Mouse (Mus musculus): ENCODE data around the gene Gpr87. TPM values are rescaled to one million over a fixed set of nuclear protein-coding genes. Genes with fewer than 3 reads are reported as not detected.

Gpr87 gene
- 0.28 and 0.31 TPM in 2 replicates for polyA plus RNA-seq (2016; fragmentation: Nextera tagmentation; extraction: Ambion mirVana)

DNA sequence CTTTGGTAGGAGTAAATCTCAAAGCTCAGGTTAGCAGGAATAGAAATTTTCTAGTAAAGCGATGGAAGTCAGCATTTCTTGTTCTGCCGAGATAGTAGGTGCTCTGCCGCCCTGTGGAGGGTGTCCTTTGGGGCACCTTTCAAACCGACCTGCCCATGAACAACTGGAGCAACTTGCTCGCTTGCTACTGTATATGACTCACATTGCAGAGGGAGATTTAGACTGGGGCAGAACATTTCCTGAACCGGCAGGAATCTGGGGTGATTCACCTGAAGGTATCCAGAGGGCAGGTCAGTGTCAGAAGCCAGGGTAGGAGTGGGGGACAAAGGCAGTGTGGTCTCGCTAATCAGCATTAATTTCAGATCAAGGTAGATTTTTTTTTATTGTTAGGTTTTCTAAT, at the start of gene Gpr87:
Gene Gpr87 (minus strand): TSS at position 167 of the 400 bp plus-strand sequence.
- Histone ChIP-seq H3K4me1 (no peaks in the 10 kb centered on the region), H3K9me3 (no peaks in the 10 kb centered on the region), H3K4me3 (no peak within 1 kb of the TSS), H3K27ac (replicated peaks) (no peak within 1 kb of the TSS), H3K36me3 (replicated peaks) (no peaks in the 10 kb centered on the region), H3K27me3 (replicated peaks; ENCODE audit: low read depth, poor library complexity, severe bottlenecking) (no peaks in the 10 kb centered on the region)
- WGBS: 84% methylated on average over 7 of the region's 7 CpGs
- DNase-seq (ENCODE audit: low spot score): no peak

DNA sequence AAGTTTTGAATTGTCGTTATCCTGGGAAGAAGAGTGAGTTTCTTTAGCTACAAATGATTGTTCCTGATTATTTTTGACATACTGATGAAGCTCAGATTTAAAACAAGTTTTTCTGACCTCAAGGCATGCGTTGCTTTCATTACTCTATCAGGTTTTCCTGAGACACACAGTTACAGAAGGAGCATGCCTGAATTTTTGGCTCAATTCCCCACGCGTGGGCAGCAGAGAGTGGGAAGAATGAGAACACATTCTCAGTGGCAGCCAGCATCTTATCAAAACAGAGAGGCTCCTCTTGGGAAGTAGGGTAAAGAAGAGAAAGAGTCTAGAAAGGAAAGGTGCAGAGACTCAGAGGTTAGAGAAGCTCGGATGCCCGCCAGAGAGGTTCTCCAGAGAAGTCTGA, 48.5 kb upstream of the Gpr87 start:
- no peaks in the 10 kb centered on the region for H3K36me3 ChIP-seq (replicated peaks)

DNA sequence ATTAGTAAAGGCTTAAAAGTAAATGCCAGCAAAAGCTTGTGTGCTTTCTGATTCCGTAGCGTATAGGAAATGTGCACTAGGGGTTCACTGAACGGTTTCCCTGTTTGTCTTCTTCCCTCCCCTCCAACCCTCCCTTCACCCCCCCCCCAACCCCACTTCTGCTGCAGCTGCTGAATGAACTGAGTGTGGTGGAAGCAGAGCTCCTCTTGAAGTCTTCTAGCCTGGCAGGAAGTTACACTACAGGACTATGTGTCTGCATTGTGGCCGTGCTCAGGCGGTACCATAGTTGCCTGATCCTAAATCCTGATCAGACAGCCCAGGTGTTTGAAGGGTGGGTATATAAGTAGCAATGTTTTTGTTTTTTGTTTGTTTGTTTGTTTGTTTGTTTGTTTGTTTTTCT, 40.0 kb upstream of the Gpr87 start:
- no peaks in the 10 kb centered on the region for H3K27me3 ChIP-seq (replicated peaks; ENCODE audit: low read depth, poor library complexity, severe bottlenecking)
- no peak for DNase-seq (ENCODE audit: low spot score)
- no peak overlapping the region for H3K27ac ChIP-seq (replicated peaks)
- 66% methylated on average over 5 of the region's 5 CpGs for WGBS
- no peaks in the 10 kb centered on the region for H3K9me3 ChIP-seq
- H3K4me3 ChIP-seq: no peak overlapping the region
- no peaks in the 10 kb centered on the region for H3K36me3 ChIP-seq (replicated peaks)
- no peaks in the 10 kb centered on the region for H3K4me1 ChIP-seq

More for the DNA sequence above, 48.5 kb upstream of the Gpr87 start:
- H3K9me3 ChIP-seq: no peaks in the 10 kb centered on the region
- no peaks in the 10 kb centered on the region for H3K4me1 ChIP-seq
- no peak for DNase-seq (ENCODE audit: low spot score)
- WGBS: 84% methylated on average over 6 of the region's 6 CpGs
- no peaks in the 10 kb centered on the region for H3K27me3 ChIP-seq (replicated peaks; ENCODE audit: low read depth, poor library complexity, severe bottlenecking)
- no peak overlapping the region for H3K27ac ChIP-seq (replicated peaks)
- no peak overlapping the region for H3K4me3 ChIP-seq

DNA sequence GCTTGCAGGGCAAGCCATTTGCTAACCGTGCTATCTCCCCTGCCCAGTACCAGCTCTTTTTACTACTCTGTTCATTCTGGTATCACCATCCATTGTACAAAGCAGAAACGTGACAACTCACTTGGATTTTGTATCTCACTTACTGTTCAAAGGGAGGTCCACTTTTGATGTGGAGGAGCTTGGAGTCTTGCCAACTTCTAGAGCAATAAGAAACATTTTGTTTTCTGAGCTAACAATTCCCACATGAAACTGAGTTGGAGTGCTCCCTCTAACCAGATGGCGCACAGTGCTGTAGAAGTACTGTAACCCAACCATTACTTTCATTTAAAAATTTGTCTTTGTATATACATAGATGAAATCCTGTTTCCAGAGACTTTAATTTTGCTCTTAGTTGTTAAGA, 36.0 kb upstream of the Gpr87 start:
- 85% methylated on average over 3 of the region's 3 CpGs for whole genome bisulfite sequencing
- no peak overlapping the region for H3K27ac ChIP-seq (replicated peaks)
- no peak for DNase-seq (ENCODE audit: low spot score)
- no peaks in the 10 kb centered on the region for H3K9me3 ChIP-seq
- no peaks in the 10 kb centered on the region for H3K36me3 ChIP-seq (replicated peaks)
- H3K27me3 ChIP-seq (replicated peaks; ENCODE audit: low read depth, poor library complexity, severe bottlenecking): no peaks in the 10 kb centered on the region
- no peak overlapping the region for H3K4me3 ChIP-seq
- peaks cover 9% of the 10 kb centered on the region for H3K4me1 ChIP-seq

DNA sequence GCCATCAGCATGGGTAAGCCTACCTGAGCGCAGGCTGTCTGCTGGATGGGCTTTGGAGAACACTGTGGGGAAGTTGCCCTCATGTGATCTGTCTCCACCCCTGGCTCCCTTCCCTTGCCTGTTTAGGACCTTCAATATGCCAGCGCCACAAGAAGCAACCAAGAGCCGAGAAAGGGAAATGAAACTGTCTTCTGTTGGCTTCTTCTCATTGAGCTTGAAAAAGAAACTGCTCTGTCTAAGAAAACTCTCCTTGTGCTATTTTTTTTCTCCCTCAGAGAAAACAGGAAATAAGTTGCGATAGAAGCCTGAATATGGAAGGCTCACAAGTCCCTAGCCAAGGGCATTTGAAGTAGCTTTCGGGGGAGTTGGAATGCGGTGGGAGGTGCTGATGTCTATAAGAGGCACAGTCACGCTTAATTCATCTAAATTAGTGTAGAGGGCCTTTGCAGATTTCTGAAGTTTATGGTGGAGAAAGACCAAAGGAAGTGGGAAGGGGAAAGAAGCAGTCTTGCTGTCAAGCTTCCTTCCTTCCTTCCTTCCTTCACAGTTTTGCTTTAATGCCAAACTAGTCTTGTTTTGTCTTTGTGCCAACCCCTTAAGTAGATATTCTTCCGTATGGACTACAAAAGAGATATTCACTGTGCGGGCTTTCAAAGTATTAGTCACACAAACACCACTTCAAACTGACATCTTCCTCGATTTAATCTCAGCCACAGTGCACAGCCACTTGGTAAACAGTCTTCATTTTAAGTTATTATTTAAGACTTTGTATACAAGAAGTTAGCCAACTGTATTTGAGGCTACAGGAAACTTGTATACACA, 34.0 kb upstream of the Gpr87 start:
- Histone ChIP-seq H3K9me3 (no peaks in the 10 kb centered on the region), H3K4me1 (peaks cover 9% of the 10 kb centered on the region), H3K4me3 (no peak overlapping the region), H3K27ac (replicated peaks) (no peak overlapping the region), H3K36me3 (replicated peaks) (no peaks in the 10 kb centered on the region), H3K27me3 (replicated peaks; ENCODE audit: low read depth, poor library complexity, severe bottlenecking) (no peaks in the 10 kb centered on the region)
- WGBS: 51% methylated on average over 10 of the region's 10 CpGs
- DNase-seq (ENCODE audit: low spot score): no peak

DNA sequence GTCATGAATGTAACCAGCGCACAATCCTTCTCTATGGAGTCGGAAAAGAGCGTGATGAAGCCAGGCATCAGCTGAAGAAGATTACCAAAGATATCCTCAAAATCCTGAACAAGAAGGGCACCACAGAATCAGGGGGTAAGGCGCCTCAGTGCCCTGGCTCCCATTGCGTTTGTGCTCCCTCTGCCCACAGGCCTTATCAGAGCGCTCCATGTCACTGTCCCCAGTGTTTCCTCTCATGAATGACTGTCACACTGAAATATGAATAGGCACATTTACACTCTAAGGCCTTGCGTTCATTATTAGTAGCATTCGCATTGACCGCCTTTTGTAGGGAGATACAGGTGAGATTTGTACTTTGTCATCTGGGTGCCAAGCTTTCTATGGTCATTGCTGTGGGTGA, 32.8 kb upstream of the Gpr87 start:
- H3K27ac ChIP-seq (replicated peaks): no peak overlapping the region
- no peaks in the 10 kb centered on the region for H3K9me3 ChIP-seq
- no peak for DNase-seq (ENCODE audit: low spot score)
- no peaks in the 10 kb centered on the region for H3K27me3 ChIP-seq (replicated peaks; ENCODE audit: low read depth, poor library complexity, severe bottlenecking)
- no peak overlapping the region for H3K4me3 ChIP-seq
- peaks cover 9% of the 10 kb centered on the region for H3K4me1 ChIP-seq
- WGBS: 94% methylated on average over 9 of the region's 9 CpGs
- H3K36me3 ChIP-seq (replicated peaks): no peaks in the 10 kb centered on the region

DNA sequence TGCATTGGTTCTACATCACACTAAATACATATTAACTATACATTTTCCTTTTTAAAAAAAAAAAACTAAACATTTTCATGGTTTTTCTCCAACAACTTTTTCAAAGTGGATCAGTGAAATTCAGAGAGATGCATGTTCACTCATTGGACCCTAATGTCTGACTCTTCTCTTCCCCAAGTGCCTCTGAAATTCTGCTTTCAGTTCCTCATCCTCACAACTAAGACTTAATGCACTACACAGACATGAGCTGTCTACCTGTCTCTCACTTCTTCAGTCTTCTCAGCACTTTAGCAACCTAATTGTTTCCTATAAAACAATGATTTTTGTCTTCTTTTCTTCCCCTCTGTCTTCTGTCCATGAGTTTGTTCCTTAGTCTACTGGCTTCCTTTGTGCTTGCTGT, 30.5 kb upstream of the Gpr87 start:
- Histone ChIP-seq H3K36me3 (replicated peaks) (no peaks in the 10 kb centered on the region), H3K9me3 (no peaks in the 10 kb centered on the region), H3K4me3 (no peak overlapping the region), H3K27me3 (replicated peaks; ENCODE audit: low read depth, poor library complexity, severe bottlenecking) (no peaks in the 10 kb centered on the region), H3K4me1 (peaks cover 9% of the 10 kb centered on the region), H3K27ac (replicated peaks) (no peak overlapping the region)
- DNase-seq (ENCODE audit: low spot score): no peak

DNA sequence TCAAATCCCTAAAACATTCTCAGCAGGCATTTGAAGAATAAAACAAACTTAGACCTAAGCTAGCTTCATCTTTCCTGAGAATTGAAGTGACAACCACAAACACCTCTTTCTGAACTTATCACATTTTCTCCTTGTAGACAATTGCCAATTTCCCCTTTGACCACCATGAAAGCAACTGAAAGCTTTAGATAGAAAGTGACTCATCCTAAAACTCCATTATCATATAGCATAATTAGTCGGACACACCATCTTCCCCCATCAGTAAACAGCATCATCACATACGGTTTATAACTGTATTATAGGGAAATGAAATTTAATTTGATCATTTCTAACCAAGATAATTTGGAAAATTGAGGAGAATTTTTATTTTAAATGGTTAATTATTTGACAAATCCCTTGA, 27.4 kb upstream of the Gpr87 start:
- H3K4me1 ChIP-seq: no peaks in the 10 kb centered on the region
- DNase-seq (ENCODE audit: low spot score): no peak
- H3K9me3 ChIP-seq: no peaks in the 10 kb centered on the region
- H3K27me3 ChIP-seq (replicated peaks; ENCODE audit: low read depth, poor library complexity, severe bottlenecking): no peaks in the 10 kb centered on the region
- 84% methylated on average over 2 of the region's 2 CpGs for WGBS
- H3K27ac ChIP-seq (replicated peaks): no peak overlapping the region
- no peaks in the 10 kb centered on the region for H3K36me3 ChIP-seq (replicated peaks)
- no peak overlapping the region for H3K4me3 ChIP-seq

DNA sequence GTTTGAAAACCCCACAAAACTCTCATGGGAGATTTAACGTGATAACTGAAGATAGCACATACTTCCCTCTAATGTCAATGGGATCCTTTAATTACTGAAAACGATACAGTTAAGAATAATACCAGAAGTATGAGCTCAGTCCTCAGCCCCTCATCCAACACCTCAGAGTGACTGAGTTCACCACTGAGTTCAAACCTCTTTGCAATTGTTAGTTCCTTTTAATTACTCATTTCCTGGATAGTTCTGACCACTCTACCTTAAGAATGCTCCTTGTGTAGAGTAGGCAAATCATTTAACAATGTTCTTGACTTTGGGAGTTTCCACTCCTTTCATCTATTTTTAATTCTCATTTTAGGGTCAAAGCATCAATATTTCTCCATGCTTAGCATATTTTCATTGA, 24.4 kb upstream of the Gpr87 start:
- H3K36me3 ChIP-seq (replicated peaks): no peaks in the 10 kb centered on the region
- H3K9me3 ChIP-seq: no peaks in the 10 kb centered on the region
- H3K27ac ChIP-seq (replicated peaks): no peak overlapping the region
- H3K4me1 ChIP-seq: no peaks in the 10 kb centered on the region
- DNase-seq (ENCODE audit: low spot score): no peak
- H3K27me3 ChIP-seq (replicated peaks; ENCODE audit: low read depth, poor library complexity, severe bottlenecking): no peaks in the 10 kb centered on the region
- no peak overlapping the region for H3K4me3 ChIP-seq
- WGBS: 87% methylated on average over 2 of the region's 2 CpGs

DNA sequence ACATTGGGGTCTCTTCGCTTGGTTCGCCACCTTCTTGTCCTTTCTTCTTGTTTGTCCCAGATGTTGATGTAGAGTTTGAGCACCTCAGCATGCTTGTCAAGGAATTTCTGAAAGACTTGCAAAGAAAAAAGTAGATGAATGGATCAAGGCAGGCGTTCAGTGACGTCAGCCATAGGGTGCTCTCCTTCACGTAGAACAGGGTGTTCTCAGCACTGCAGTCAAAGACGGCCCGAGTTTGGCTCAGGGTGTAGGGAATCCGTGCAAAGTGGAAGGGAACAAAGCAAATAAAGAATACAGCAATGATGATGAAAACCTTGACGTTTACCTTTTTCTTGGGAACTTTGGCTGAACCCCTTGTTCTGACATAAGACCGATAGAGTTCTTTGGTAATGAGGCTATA, 22.3 kb upstream of the Gpr87 start:
- no peak for DNase-seq (ENCODE audit: low spot score)
- Histone ChIP-seq H3K9me3 (no peaks in the 10 kb centered on the region), H3K36me3 (replicated peaks) (no peaks in the 10 kb centered on the region), H3K4me1 (no peaks in the 10 kb centered on the region), H3K27ac (replicated peaks) (no peak overlapping the region), H3K27me3 (replicated peaks; ENCODE audit: low read depth, poor library complexity, severe bottlenecking) (no peaks in the 10 kb centered on the region), H3K4me3 (no peak overlapping the region)
- 93% methylated on average over 10 of the region's 10 CpGs for WGBS

DNA sequence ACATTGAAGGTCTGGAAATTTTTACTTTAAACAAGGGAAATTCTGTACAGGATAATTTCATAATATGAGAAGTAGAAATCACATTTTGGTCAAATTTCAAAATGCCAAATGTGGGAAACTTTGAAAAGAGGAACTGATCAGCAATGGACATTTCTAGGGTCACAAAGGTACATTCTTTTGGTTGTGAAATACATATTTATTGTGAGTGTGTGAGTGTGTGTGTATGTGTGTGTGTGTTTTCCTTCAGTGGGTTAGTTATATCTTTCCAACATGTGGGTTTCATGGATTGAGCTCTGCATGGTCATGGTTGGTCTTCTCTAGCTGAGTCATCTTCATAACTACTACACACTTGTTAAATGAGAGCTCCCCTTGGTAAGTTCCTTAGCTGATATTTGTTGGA, 17.5 kb upstream of the Gpr87 start:
- Histone ChIP-seq H3K4me3 (no peak overlapping the region), H3K4me1 (peaks cover 4% of the 10 kb centered on the region; the same call in 1 of the 2 replicates), H3K27me3 (replicated peaks; ENCODE audit: low read depth, poor library complexity, severe bottlenecking) (no peaks in the 10 kb centered on the region), H3K36me3 (replicated peaks) (no peaks in the 10 kb centered on the region), H3K9me3 (no peaks in the 10 kb centered on the region), H3K27ac (replicated peaks) (no peak overlapping the region)
- DNase-seq (ENCODE audit: low spot score): no peak

DNA sequence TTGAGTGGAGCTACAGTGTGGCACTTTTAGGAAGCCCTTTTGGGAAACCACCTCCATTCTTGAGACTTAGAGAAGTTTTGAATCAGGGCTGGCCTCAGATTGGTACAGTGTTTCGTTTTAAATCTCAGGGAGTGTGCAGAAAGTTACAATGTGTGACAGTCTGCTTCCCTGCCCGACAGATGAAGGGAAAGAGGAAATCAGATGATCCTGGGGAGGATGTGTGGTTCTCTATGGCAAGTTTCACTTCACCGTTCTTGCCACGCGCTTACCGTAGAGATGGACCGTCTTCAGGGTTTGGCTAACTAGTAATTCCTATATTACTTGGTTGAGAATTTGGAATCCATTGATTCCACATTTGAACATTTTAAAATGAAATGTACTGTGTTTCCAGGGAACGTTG, 16.9 kb upstream of the Gpr87 start:
- no peak for DNase-seq (ENCODE audit: low spot score)
- H3K4me3 ChIP-seq: no peak overlapping the region
- WGBS: 85% methylated on average over 8 of the region's 8 CpGs
- no peak overlapping the region for H3K27ac ChIP-seq (replicated peaks)
- H3K36me3 ChIP-seq (replicated peaks): no peaks in the 10 kb centered on the region
- H3K27me3 ChIP-seq (replicated peaks; ENCODE audit: low read depth, poor library complexity, severe bottlenecking): no peaks in the 10 kb centered on the region
- H3K4me1 ChIP-seq: peaks cover 4% of the 10 kb centered on the region; the same call in 1 of the 2 replicates
- H3K9me3 ChIP-seq: no peaks in the 10 kb centered on the region

DNA sequence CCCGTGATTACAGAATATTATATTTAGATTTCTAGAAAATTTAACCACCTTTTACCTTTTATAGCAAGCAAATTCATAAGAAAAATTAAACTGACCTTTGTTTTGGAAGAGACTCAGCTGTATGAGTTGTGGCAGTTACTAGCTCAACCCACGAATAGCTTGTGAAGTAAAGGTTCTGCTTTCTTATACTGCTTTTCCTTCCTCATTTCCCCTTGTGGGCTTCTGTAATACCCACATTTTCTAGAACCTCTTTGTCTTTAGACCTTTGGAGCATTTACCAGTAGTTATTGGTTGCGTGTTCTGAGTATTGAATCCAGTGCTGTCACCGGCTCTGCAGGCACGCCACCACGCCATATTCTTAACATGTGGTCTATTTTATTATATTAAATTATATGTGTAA, 15.8 kb upstream of the Gpr87 start, which contains the start of gene P2ry13:
Gene P2ry13 (minus strand): TSS at position 156 of the 400 bp plus-strand sequence.
- Histone ChIP-seq H3K27me3 (replicated peaks; ENCODE audit: low read depth, poor library complexity, severe bottlenecking) (no peaks in the 10 kb centered on the region), H3K27ac (replicated peaks) (no peak within 1 kb of the TSS), H3K4me1 (peaks cover 4% of the 10 kb centered on the region; the same call in 1 of the 2 replicates), H3K36me3 (replicated peaks) (no peaks in the 10 kb centered on the region), H3K4me3 (no peak within 1 kb of the TSS), H3K9me3 (no peaks in the 10 kb centered on the region)
- DNase-seq (ENCODE audit: low spot score): no peak
- 91% methylated on average over 6 of the region's 6 CpGs for WGBS
